Mouse (Mus musculus) kidney, postnatal 0 days (tissue): ENCODE results near the gene Ldlrad1. TPM values are rescaled to one million over a fixed set of nuclear protein-coding genes. Genes with fewer than 3 reads are reported as not detected.

Experiments
- ATAC-seq: fragments of 200-750 bp; cut with Nextera tagmentation; replicated peaks from 2 replicates; pipeline ENCODE4 v1.8.0; 2017; ENCODE audit warnings: low read depth, moderate number of reproducible peaks, moderate TSS enrichment, moderate library complexity; ENCODE audit not compliant: low FRiP score
- DNase-seq: peaks from one replicate; pipeline ENCODE4 v3.0.0-alpha.2; 2016; ENCODE audit warnings: low spot score
- H3K27ac ChIP-seq: fragments of 300-500 bp; sonication (generic); 2 replicates; pipeline ENCODE4 v1.5.1; 2014; ENCODE audit warnings: mild to moderate bottlenecking
- H3K27me3 ChIP-seq: fragments of 300-500 bp; sonication (generic); 2 replicates; pipeline ENCODE4 v1.6.1; 2014; ENCODE audit warnings: low read length, mixed read lengths; ENCODE audit not compliant: insufficient read depth
- H3K36me3 ChIP-seq: fragments of 300-500 bp; sonication (generic); 2 replicates; pipeline ENCODE4 v1.6.1; 2014; ENCODE audit warnings: low read length, mixed read lengths; ENCODE audit not compliant: insufficient read depth
- H3K4me1 ChIP-seq: fragments of 300-500 bp; sonication (generic); replicated peaks from 2 replicates; pipeline ENCODE4 v1.6.1; 2014; ENCODE audit warnings: antibody characterized with exemption, low read length, mixed read lengths; ENCODE audit not compliant: insufficient read depth
- H3K4me2 ChIP-seq: fragments of 300-500 bp; sonication (generic); 2 replicates; pipeline ENCODE4 v1.6.1; 2014; ENCODE audit warnings: mild to moderate bottlenecking, low read length, moderate library complexity, mixed read lengths
- H3K4me3 ChIP-seq: fragments of 300-500 bp; sonication (generic); replicated peaks from 2 replicates; pipeline ENCODE4 v1.5.1; 2014; ENCODE audit warnings: low read depth, low read length
- H3K9ac ChIP-seq: fragments of 300-500 bp; sonication (generic); 2 replicates; pipeline ENCODE4 v1.6.1; 2014; ENCODE audit warnings: low read depth, low read length
- H3K9me3 ChIP-seq: fragments of 300-500 bp; sonication (generic); replicated peaks from 2 replicates; pipeline ENCODE4 v1.6.1; 2016; ENCODE audit warnings: low read length, inconsistent platforms, mixed read lengths
- CTCF ChIP-seq: IDR thresholded peaks from 2 replicates; pipeline ENCODE4 v1.5.1; 2016; ENCODE audit warnings: antibody characterized with exemption, low read depth, mild to moderate bottlenecking, moderate library complexity
- WGBS: fragments of 180-500 bp; shearing (Covaris S2); extraction: QIAGEN DNeasy Blood & Tissue Kit; methylation state at CpG from one replicate; pipeline ENCODE4 v1.1.7; 2014; 5-methylcytosine and 5-hydroxymethylcytosine counted together
- polyA plus RNA-seq: library from polyadenylated mRNA; unstranded; fragments of >200 nt; fragmentation: Nextera tagmentation; extraction: Ambion mirVana; gene quantifications from 2 replicates; pipeline ENCODE4 v1.2.1, GENCODE M21; 2015

Gene Ldlrad1
- not detected in 2 replicates for polyA plus RNA-seq

DNA sequence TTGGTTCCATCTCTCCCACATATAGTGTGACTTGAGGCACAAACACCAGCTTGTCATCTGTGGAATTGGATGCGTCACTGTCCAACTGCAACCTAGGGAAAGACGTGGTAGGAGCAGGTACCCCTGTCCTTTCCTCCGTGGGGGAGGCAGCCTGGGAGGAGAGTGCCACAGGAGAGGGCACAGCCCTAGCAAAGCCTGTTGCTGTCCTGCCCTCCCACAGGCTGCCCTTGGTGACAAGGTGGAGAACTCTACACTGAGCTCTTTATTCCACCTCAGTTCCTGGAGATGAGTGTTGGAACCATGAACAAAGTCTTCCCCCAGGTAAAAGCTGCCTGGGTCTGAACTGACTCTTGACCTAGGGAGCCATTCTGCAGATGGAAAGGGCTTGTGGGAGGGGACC is at the start of gene Ldlrad1:
Ldlrad1 (plus strand) TSS at position 301 of the 400 bp plus-strand sequence.
- Histone ChIP-seq H3K4me3 (no peak within 1 kb of the TSS), H3K9me3 (no peaks in the 10 kb centered on the region), H3K4me2 (no peak within 1 kb of the TSS), H3K27ac (no peak within 1 kb of the TSS), H3K9ac (no peak within 1 kb of the TSS), H3K36me3 (peaks cover 22% of the 10 kb centered on the region; the same call in 1 of the 2 replicates), H3K4me1 (no peaks in the 10 kb centered on the region), H3K27me3 (no peaks in the 10 kb centered on the region)
- ATAC-seq (no peak), DNase-seq (no peak)
- WGBS, result 66% methylated on average over 3 of the region's 3 CpGs
- TF ChIP-seq CTCF, result no peak

DNA sequence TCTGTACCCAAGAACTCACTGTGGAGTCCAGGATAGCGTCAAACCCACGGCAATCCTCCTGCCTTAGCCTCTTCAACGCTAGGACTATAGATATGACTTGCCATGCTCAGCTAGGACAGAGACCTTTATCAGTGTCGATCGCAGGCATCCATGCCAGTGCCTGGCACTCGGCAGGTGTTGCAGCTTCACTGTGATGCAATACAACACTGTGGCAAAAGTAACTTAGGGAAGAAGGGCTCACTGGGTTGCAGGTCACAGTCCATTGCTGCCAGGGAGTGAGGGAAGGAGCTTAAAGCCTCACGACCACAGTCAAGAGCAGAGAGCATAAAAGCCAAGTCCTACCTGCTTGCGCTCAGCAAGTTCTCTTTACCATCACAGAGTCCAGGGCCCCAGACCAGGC is 48.8 kb upstream of the Ldlrad1 start:
- ATAC-seq (no peak; the same call in 1 of the 2 replicates), DNase-seq (no peak)
- H3K4me1 ChIP-seq, result 0 out of 2 replicates have a peak, but pooled peaks cover 5% of the 10 kb centered on the region
- H3K9me3 ChIP-seq, result no peaks in the 10 kb centered on the region
- H3K27me3 ChIP-seq, result no peaks in the 10 kb centered on the region
- no peak for TF ChIP-seq CTCF
- no peak overlapping the region for H3K4me2 ChIP-seq
- peaks cover 5% of the 10 kb centered on the region; the same call in 1 of the 2 replicates for H3K36me3 ChIP-seq
- H3K4me3 ChIP-seq, result no peak overlapping the region
- no peak overlapping the region for H3K9ac ChIP-seq
- WGBS, result 77% methylated on average over 8 of the region's 8 CpGs
- H3K27ac ChIP-seq, result no peak overlapping the region

DNA sequence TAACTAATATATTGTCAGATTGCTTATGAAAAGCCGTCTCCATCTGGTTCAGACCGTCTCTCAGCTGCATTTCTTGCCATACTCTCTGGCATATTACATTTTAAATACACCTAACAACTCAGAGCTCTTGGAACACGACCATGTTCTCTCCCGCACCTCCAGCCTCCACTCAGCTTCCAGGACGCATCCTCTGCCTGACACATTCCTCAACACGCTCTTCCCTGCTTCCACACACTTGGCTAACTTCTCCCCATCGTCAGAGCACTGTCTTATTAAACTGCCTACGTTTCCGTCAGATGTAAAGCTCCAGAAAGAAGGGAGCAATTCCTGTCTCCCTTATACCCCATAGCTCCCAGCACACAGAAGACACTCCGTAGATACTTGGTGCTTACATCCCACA is 45.6 kb upstream of the Ldlrad1 start:
- no peak for DNase-seq
- Histone ChIP-seq H3K27ac (no peak overlapping the region), H3K4me3 (no peak overlapping the region), H3K9me3 (no peaks in the 10 kb centered on the region), H3K4me1 (no peaks in the 10 kb centered on the region), H3K9ac (no peak overlapping the region), H3K27me3 (no peaks in the 10 kb centered on the region), H3K36me3 (peaks cover 5% of the 10 kb centered on the region; the same call in 1 of the 2 replicates), H3K4me2 (no peak overlapping the region)
- ATAC-seq, result no peak
- TF ChIP-seq CTCF, result no peak
- WGBS, result 81% methylated on average over 10 of the region's 10 CpGs

DNA sequence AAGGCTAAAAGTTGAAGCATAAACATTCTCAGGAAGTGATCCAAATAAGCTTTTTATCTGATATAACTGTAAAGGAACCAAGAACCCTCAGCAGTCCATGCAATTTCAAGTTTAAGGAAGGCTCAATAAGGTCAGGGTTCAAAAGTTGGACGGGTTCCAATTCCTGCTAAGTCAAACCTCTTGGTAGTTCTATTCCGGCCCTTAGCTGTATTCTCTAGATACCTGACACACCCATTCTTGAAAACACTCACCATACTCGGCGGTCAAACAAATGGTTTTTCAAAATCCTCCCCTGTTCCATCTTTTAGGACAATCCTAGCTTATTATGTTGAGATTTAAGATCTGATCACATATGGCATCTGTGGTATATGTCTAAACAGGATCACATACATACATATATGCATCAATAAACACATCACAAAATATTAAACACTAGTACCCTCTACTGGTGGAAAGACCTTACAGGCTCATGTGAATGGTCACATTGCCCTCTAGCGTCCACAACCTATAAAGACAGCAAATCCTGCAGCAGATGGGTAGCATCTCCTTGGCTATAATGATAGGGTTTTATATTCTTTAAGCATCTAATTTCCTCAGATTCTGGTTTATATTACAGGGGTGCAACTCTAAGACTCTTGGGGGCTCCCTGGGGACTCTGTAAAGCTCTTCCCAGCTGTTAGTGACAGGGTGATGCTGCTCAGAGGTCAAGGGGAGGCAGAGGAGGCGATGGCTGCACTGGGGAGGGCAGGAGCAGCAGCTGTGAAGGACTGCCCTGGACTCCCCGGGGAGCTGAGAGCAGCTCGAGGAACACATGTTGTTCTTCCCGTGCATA is 45.0 kb upstream of the Ldlrad1 start:
- WGBS, result 38% methylated on average over 9 of the region's 9 CpGs
- Histone ChIP-seq H3K4me2 (no peak overlapping the region), H3K36me3 (peaks cover 7% of the 10 kb centered on the region; the same call in 1 of the 2 replicates), H3K27me3 (no peaks in the 10 kb centered on the region), H3K27ac (no peak overlapping the region), H3K9ac (no peak overlapping the region), H3K4me3 (no peak overlapping the region), H3K4me1 (no peaks in the 10 kb centered on the region), H3K9me3 (no peaks in the 10 kb centered on the region)
- TF ChIP-seq CTCF, result peak; percentile 98
- DNase-seq (peak; percentile 93), ATAC-seq (peak; percentile 58)

DNA sequence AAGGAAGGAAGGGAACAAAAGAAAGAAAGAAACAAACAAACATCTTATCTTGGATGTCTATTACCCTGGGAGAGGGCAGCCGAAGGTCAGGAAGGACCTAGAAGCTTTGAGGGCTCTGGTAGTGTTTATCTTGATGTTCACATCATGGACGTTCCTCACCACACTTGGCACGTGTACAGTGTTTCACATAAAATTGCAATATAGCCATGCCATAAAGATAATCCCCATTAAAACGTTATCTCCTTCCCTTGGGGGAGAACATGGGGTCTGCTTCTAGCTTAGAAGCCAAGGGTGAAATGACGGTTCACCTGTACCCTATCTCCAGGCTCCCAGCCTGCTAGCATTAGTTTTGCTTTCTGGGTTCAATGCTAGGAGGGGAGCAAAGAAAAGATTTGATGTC is 42.3 kb upstream of the Ldlrad1 start:
- Histone ChIP-seq H3K36me3 (peaks cover 11% of the 10 kb centered on the region), H3K27ac (no peak overlapping the region), H3K9ac (no peak overlapping the region), H3K27me3 (no peaks in the 10 kb centered on the region), H3K9me3 (no peaks in the 10 kb centered on the region), H3K4me2 (no peak overlapping the region), H3K4me3 (no peak overlapping the region), H3K4me1 (no peaks in the 10 kb centered on the region)
- DNase-seq (no peak), ATAC-seq (no peak)
- no peak for TF ChIP-seq CTCF
- 74% methylated on average over 5 of the region's 5 CpGs for WGBS

DNA sequence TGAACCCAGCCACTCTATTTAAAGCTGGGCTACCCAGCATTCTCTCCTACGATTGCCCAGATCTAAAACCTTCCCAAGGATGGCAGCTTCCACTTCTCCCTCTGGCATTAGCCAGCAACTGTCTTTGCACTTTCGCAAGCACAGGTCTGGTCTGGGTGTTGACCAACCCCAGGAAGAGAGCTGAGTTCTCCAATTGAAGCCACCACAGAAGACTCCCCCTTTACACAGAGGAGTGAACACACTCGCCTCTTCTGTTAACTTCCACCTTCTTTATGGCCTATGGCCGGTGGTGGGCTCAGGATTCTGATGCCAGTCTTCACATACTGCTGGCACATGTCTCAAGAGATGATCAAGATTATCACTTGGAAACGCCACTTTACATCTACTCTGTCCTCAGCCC is 41.2 kb upstream of the Ldlrad1 start:
- WGBS, result 90% methylated on average over 5 of the region's 5 CpGs
- DNase-seq (no peak), ATAC-seq (no peak)
- H3K27ac ChIP-seq, result no peak overlapping the region
- H3K9ac ChIP-seq, result no peak overlapping the region
- peaks cover 14% of the 10 kb centered on the region for H3K36me3 ChIP-seq
- TF ChIP-seq CTCF, result no peak
- H3K4me1 ChIP-seq, result no peaks in the 10 kb centered on the region
- no peaks in the 10 kb centered on the region for H3K9me3 ChIP-seq
- no peak overlapping the region for H3K4me2 ChIP-seq
- no peaks in the 10 kb centered on the region for H3K27me3 ChIP-seq
- no peak overlapping the region for H3K4me3 ChIP-seq
